Mouse (Mus musculus) CH12.LX (cell line): ENCODE data around the gene Asic4. TPM values are rescaled to one million over a fixed set of nuclear protein-coding genes. Genes with fewer than 3 reads are reported as not detected.

Source experiments
- DNase-seq: peaks from one replicate; pipeline ENCODE4 v3.0.0-alpha.2; 2013; ENCODE audit errors: extremely low read depth
- H3K27ac ChIP-seq: 2 replicates; pipeline ENCODE4 v1.5.1; 2012; ENCODE audit warnings: low read depth, mild to moderate bottlenecking, control low read depth, moderate library complexity; ENCODE audit not compliant: insufficient read depth
- H3K27me3 ChIP-seq: replicated peaks from 2 replicates; pipeline ENCODE3; 2012; ENCODE audit warnings: inconsistent platforms
- H3K36me3 ChIP-seq, 2 experiments: replicated peaks in 1 of 2; 2 replicates each; pipeline versions ENCODE3 to v1.6.1; 2012; ENCODE audit warnings: inconsistent platforms in 1 of 2, low read length in 1 of 2, mild to moderate bottlenecking in 1 of 2, mixed read lengths in 1 of 2, moderate library complexity in 1 of 2; ENCODE audit not compliant: control insufficient read depth in 1 of 2, insufficient read depth in 1 of 2
- H3K4me1 ChIP-seq, 2 experiments: 2 replicates each; pipeline ENCODE4 v1.6.1; 2012; ENCODE audit warnings: inconsistent platforms in 1 of 2, moderate library complexity in 1 of 2; ENCODE audit not compliant: insufficient read depth in 2 of 2, control insufficient read depth in 1 of 2
- H3K4me2 ChIP-seq: 2 replicates; pipeline ENCODE4 v1.6.1; 2012; ENCODE audit warnings: low read depth, mild to moderate bottlenecking, control low read depth; ENCODE audit not compliant: poor library complexity, insufficient read depth, severe bottlenecking
- H3K4me3 ChIP-seq, 3 experiments: fragments of 150-350 bp in 1 of 3; sonication (generic) in 1 of 3; replicated peaks in 1 of 3; 2 replicates each; pipeline versions ENCODE3 to v1.5.1; 2011 to 2012; ENCODE audit warnings: low read depth in 2 of 3, low read length in 2 of 3, mild to moderate bottlenecking in 2 of 3, moderate library complexity in 2 of 3, control low read depth in 1 of 3, improper control_type of control experiment in 1 of 3, inconsistent platforms in 1 of 3, mixed read lengths in 1 of 3; ENCODE audit not compliant: poor library complexity in 1 of 3
- H3K79me2 ChIP-seq: replicated peaks from 2 replicates; pipeline ENCODE4 v1.6.1; 2012; ENCODE audit warnings: mild to moderate bottlenecking, moderate library complexity; ENCODE audit not compliant: control insufficient read depth, poor library complexity, insufficient read depth, severe bottlenecking; ENCODE audit errors: extremely low read depth
- H3K9ac ChIP-seq: 2 replicates; pipeline ENCODE4 v1.6.1; 2012; ENCODE audit warnings: low read depth, mild to moderate bottlenecking, control low read depth, moderate library complexity; ENCODE audit not compliant: insufficient read depth
- H3K9me3 ChIP-seq: replicated peaks from 2 replicates; pipeline ENCODE3; 2012; ENCODE audit warnings: low read length, inconsistent platforms, mixed read lengths
- BHLHE40 ChIP-seq: IDR thresholded peaks from 2 replicates; pipeline ENCODE4 v1.6.1; 2011; ENCODE audit warnings: mild to moderate bottlenecking, low read depth, low read length, improper control_type of control experiment
- CHD2 ChIP-seq: IDR thresholded peaks from 2 replicates; pipeline ENCODE4 v1.6.1; 2011; ENCODE audit warnings: low read length, improper control_type of control experiment
- CTCF ChIP-seq, 2 experiments: IDR thresholded peaks in 1 of 2; conservative IDR thresholded peaks in 1 of 2; 2 replicates each; pipeline ENCODE4 v1.5.1; 2011 to 2012; ENCODE audit warnings: low read depth in 2 of 2, low read length in 2 of 2, improper control_type of control experiment in 1 of 2, inconsistent platforms in 1 of 2, mild to moderate bottlenecking in 1 of 2, moderate library complexity in 1 of 2
- ETS1 ChIP-seq: conservative IDR thresholded peaks from 2 replicates; pipeline ENCODE4 v1.6.1; 2012; ENCODE audit warnings: low read depth, mild to moderate bottlenecking, inconsistent platforms, low read length, improper control_type of control experiment, moderate library complexity
- GABPA ChIP-seq: IDR thresholded peaks from 2 replicates; pipeline ENCODE4 v1.6.1; 2012; ENCODE audit warnings: low read depth, low read length, improper control_type of control experiment, inconsistent platforms; ENCODE audit not compliant: insufficient replicate concordance
- HCFC1 ChIP-seq: IDR thresholded peaks from 2 replicates; pipeline ENCODE4 v1.6.1; 2012; ENCODE audit warnings: low read depth, mild to moderate bottlenecking, inconsistent platforms, low read length, improper control_type of control experiment
- JUN ChIP-seq: IDR thresholded peaks from 2 replicates; pipeline ENCODE4 v1.6.1; 2011; ENCODE audit warnings: low read depth, mild to moderate bottlenecking, low read length, improper control_type of control experiment, moderate library complexity; ENCODE audit not compliant: insufficient read depth
- JUND ChIP-seq: conservative IDR thresholded peaks from 2 replicates; pipeline ENCODE4 v1.6.1; 2011; ENCODE audit warnings: low read depth, low read length, improper control_type of control experiment
- MAFK ChIP-seq: IDR thresholded peaks from 2 replicates; pipeline ENCODE4 v1.6.1; 2011; ENCODE audit warnings: low read length, improper control_type of control experiment; ENCODE audit not compliant: insufficient replicate concordance
- MEF2A ChIP-seq: IDR thresholded peaks from 2 replicates; pipeline ENCODE4 v1.6.1; 2014; ENCODE audit warnings: low read depth, mild to moderate bottlenecking, inconsistent platforms, low read length, improper control_type of control experiment, borderline replicate concordance
- MXI1 ChIP-seq: IDR thresholded peaks from 2 replicates; pipeline ENCODE4 v1.6.1; 2011; ENCODE audit warnings: mild to moderate bottlenecking, low read depth, low read length, improper control_type of control experiment
- NELFE ChIP-seq: IDR thresholded peaks from 2 replicates; pipeline ENCODE4 v1.6.1; 2011; ENCODE audit warnings: low read depth, low read length, improper control_type of control experiment
- NRF1 ChIP-seq: IDR thresholded peaks from 2 replicates; pipeline ENCODE4 v1.6.1; 2014; ENCODE audit warnings: low read depth, mild to moderate bottlenecking, inconsistent platforms, low read length, improper control_type of control experiment, moderate library complexity
- RAD21 ChIP-seq: IDR thresholded peaks from 2 replicates; pipeline ENCODE4 v1.6.1; 2011; ENCODE audit warnings: low read depth, mild to moderate bottlenecking, low read length, improper control_type of control experiment, moderate library complexity
- RCOR1 ChIP-seq: conservative IDR thresholded peaks from 2 replicates; pipeline ENCODE4 v1.6.1; 2012; ENCODE audit warnings: low read depth, mild to moderate bottlenecking, inconsistent platforms, low read length, improper control_type of control experiment
- SIN3A ChIP-seq: IDR thresholded peaks from 2 replicates; pipeline ENCODE4 v1.6.1; 2012; ENCODE audit warnings: low read length, improper control_type of control experiment, inconsistent platforms
- SMC3 ChIP-seq: IDR thresholded peaks from 2 replicates; pipeline ENCODE4 v1.6.1; 2011; ENCODE audit warnings: low read depth, low read length, improper control_type of control experiment
- TBP ChIP-seq: conservative IDR thresholded peaks from 2 replicates; pipeline ENCODE4 v1.6.1; 2011; ENCODE audit warnings: low read depth, low read length, improper control_type of control experiment
- TCF12 ChIP-seq: IDR thresholded peaks from 2 replicates; pipeline ENCODE4 v1.6.1; 2014; ENCODE audit warnings: low read depth, mild to moderate bottlenecking, inconsistent platforms, low read length, improper control_type of control experiment
- UBTF ChIP-seq: IDR thresholded peaks from 2 replicates; pipeline ENCODE4 v1.6.1; 2012; ENCODE audit warnings: low read depth, mild to moderate bottlenecking, inconsistent platforms, low read length, improper control_type of control experiment, moderate library complexity
- ZC3H11A ChIP-seq: IDR thresholded peaks from 2 replicates; pipeline ENCODE4 v1.6.1; 2012; ENCODE audit warnings: low read depth, mild to moderate bottlenecking, inconsistent platforms, low read length, improper control_type of control experiment
- ZMIZ1 ChIP-seq: IDR thresholded peaks from 2 replicates; pipeline ENCODE4 v1.6.1; 2012; ENCODE audit warnings: low read depth, mild to moderate bottlenecking, inconsistent platforms, low read length, improper control_type of control experiment
- ZNF384 ChIP-seq: IDR thresholded peaks from 2 replicates; pipeline ENCODE4 v1.6.1; 2012; ENCODE audit warnings: low read depth, low read length, improper control_type of control experiment, inconsistent platforms
- dilution Hi-C: fragments of 300-500 bp; cut with MboI; formaldehyde crosslinking; loops from 2 replicates; pipeline ENCODE4 v1.14.3; 2020; ENCODE audit warnings: low sequenced_read_pairs; ENCODE audit not compliant: extremely low pct_unique_long_range_greater_than_20kb, extremely low pct_ligation_motif_present
- in situ Hi-C: fragments of 300-500 bp; cut with MboI; formaldehyde crosslinking; loops from 3 replicates; pipeline ENCODE4 v1.14.3; 2019; ENCODE audit warnings: low sequenced_read_pairs, low pct_ligation_motif_present, low pct_unique_long_range_greater_than_20kb, mixed read lengths
- polyA plus RNA-seq: library from polyadenylated mRNA; unstranded; fragments of >175 nt; gene quantifications from 2 replicates; pipeline ENCODE4 v1.2.1, GENCODE M21; 2012; ENCODE audit warnings: low read depth; ENCODE audit not compliant: insufficient read length
- total RNA-seq, 2 experiments: library from RNA; depleted of rRNA; stranded (reverse); fragments of 300-350 nt in 1 of 2; fragments of >200 nt in 1 of 2; gene quantifications; 2 replicates each; pipeline ENCODE4 v1.2.3; 2012 to 2014

Asic4 gene
- total and polyA plus RNA-seq, 3 experiments, result not detected

GRCm38 (mm10) chr1:75509586-75509985 is 59.4 kb downstream of the Asic4 start:
- Histone ChIP-seq H3K79me2 (no peaks in the 10 kb centered on the region), H3K27ac (no peak overlapping the region), H3K4me1 (no peaks in the 10 kb centered on the region), H3K9ac (no peak overlapping the region), H3K9me3 (peaks cover 10% of the 10 kb centered on the region), H3K27me3 (peaks cover 14% of the 10 kb centered on the region), H3K4me3 (no peak overlapping the region), H3K4me2 (no peak overlapping the region), H3K36me3 (no peaks in the 10 kb centered on the region)
- in situ Hi-C loops (no loop called here), dilution Hi-C loops (no loop called here)
- TF ChIP-seq GABPA, result no peak
- no peak for TF ChIP-seq RAD21
- no peak for TF ChIP-seq BHLHE40
- TF ChIP-seq MAFK, result no peak
- no peak for TF ChIP-seq NELFE
- no peak for DNase-seq

- in situ Hi-C loops, result no loop called here
- Histone ChIP-seq H3K36me3 (no peaks in the 10 kb centered on the region), H3K27me3 (peaks cover 14% of the 10 kb centered on the region), H3K9me3 (peaks cover 8% of the 10 kb centered on the region), H3K4me3 (no peak overlapping the region), H3K27ac (no peak overlapping the region), H3K4me1 (no peaks in the 10 kb centered on the region), H3K79me2 (no peaks in the 10 kb centered on the region), H3K9ac (no peak overlapping the region), H3K4me2 (no peak overlapping the region)
- no peak for TF ChIP-seq ZC3H11A
- TF ChIP-seq CHD2, result no peak
- no peak for TF ChIP-seq RCOR1
- no peak for TF ChIP-seq JUND
- TF ChIP-seq ZNF384, result no peak
- no peak for TF ChIP-seq SMC3
- TF ChIP-seq HCFC1, result no peak
- TF ChIP-seq MXI1, result no peak
- TF ChIP-seq UBTF, result no peak
- no peak for TF ChIP-seq SIN3A
- no peak for TF ChIP-seq ETS1
- TF ChIP-seq JUN, result no peak
- TF ChIP-seq TCF12, result no peak
- TF ChIP-seq MEF2A, result no peak
- no peak for TF ChIP-seq GABPA
- no peak for TF ChIP-seq ZMIZ1
- no peak for TF ChIP-seq CTCF (conservative IDR thresholded peaks at IDR 0.05 in 1 of 2, IDR thresholded peaks at IDR 0.05 in 1 of 2; ENCODE audit: low read depth in 2 of 2, low read length in 2 of 2)
- no peak for TF ChIP-seq TBP
- no peak for TF ChIP-seq NRF1
- no peak for TF ChIP-seq MAFK
- dilution Hi-C loops, result no loop called here
- no peak for DNase-seq
These were observed 59.9 kb downstream of the Asic4 start for GRCm38 (mm10) chr1:75510154-75510553.
